Mouse (Mus musculus) megakaryocyte progenitor cell, adult 5-6 weeks (primary cell): ENCODE measurements around the gene March7. TPM values are rescaled to one million over a fixed set of nuclear protein-coding genes. Genes with fewer than 3 reads are reported as not detected.

Experiments
- ATAC-seq: replicated peaks from 2 replicates; pipeline ENCODE4 v1.8.0; 2016; ENCODE audit warnings: mild to moderate bottlenecking, moderate TSS enrichment, inconsistent platforms; ENCODE audit not compliant: poor library complexity
- total RNA-seq, 2 experiments: library from RNA; stranded (forward) in 1 of 2; stranded (reverse) in 1 of 2; fragments of 157-497, 149-512 nt in 1 of 2; fragments of 200-1000 nt in 1 of 2; gene quantifications; 2 replicates each; pipeline versions ENCODE4 v1.2.3 to v1.2.4; 2015 to 2017

March7 gene
- total RNA-seq, 2 experiments from 2014 or later: 55.4 to 73.5 TPM

GRCm38 (mm10) chr2:60283751-60284466 lies 74.2 kb downstream of the March7 start:
- peak; percentile 66 for ATAC-seq

DNA sequence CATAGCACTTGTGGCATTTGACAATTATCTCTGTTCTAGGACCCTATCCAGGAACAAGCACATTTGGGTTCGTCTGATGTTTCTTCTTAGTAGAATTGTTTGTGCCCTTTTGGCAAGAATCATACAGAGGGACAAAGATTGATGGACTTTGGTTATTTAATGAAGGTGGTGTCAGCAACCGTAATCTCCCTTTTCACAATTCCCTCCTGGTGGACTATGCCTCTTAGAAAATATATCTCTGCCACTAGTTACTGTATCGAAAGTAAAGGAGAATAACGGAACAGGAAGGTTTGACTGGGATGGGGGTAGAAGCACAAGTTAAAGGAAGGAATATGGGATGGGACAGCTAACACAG lies 74.8 kb downstream of the March7 start, which contains the start of gene Cd302:
Gene Cd302, minus strand, starts transcription at position 22 of the 355 bp plus-strand sequence.
- no peak for ATAC-seq

DNA sequence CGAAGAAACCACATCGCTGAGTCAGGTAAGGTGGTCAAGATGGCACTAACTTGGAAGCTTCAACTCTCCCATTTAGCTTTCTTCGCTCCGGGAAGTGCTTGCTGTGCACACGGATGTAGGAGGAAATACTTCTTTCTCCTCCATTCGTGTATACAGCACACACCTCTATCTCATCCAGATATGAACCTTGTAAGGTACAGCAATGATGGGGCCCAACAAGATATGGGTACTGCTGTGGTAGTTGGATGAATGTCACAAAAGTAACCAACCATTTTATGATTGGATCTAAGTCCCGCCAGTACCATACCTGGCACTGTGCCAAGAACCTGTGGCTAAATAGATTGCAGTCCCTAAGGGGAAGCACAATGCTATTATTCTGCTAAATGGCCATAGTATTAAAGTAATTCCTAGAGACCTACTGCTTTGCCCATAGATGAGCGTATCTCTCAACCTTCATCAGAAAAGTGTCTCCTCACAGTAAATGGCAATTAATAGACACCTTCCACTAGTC lies 75.5 kb downstream of the March7 start:
- no peak for ATAC-seq

- ATAC-seq: peak; percentile 73
Observed at GRCm38 (mm10) chr2:60288606-60289005, 78.9 kb downstream of the March7 start.

DNA sequence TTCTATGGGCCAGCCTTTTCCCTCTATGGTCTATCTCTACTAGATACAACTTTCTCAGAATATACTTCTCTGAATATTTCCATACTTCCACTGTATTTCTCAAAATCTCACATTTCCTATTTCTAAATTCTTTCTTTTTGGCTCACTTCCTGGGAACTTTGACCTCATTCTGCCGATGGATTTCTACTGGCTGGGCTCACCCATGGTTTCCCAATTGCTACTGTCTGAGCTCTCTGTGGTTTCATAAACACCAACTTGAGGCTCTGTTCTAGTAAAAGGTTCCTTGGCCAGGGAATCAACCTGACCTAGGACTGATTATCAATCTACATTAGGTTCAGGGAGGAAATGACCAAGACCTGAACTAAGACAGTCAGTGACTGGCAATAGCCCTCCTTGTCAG lies 79.8 kb downstream of the March7 start:
- ATAC-seq: no peak

GRCm38 (mm10) chr2:60291381-60291780 lies 81.7 kb downstream of the March7 start:
- ATAC-seq: no peak

DNA sequence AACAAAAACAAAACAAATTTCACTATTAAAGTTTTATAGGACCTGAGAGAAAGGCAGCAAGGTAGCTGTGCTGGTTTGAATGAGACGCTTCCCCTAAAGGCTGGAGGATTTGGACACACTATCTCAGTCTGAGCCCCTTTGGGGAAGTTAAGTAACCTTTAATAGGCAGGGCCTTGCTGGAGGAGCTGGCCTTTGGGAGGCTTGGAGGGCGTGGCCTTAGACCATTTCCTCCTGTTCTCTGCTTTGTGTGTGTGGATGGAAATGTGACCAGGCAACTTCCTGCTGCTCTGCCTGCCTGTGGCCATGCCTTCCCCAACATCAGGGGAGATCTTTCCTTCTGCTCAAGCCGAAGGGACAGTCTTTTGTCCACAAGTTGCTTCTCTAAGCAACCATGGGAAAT lies 88.6 kb downstream of the March7 start:
- peak; percentile 100 for ATAC-seq

GRCm38 (mm10) chr2:60299323-60299722 lies 89.6 kb downstream of the March7 start:
- ATAC-seq: no peak

Other genes with a start within 250 kb of the March7 start
- 59.4 and 70.1 TPM in 2 replicates for gene Baz2b, start within 50 bp of the March7 start, total RNA-seq (2015)
- gene Baz2b, start within 50 bp of the March7 start, total RNA-seq (2017): 95.7 and 107 TPM in 2 replicates
- gene Cd302, start 74.6 kb downstream of the March7 start, total RNA-seq (2015): 3.9 and 4.2 TPM in 2 replicates
- 0.29 and 3.0 TPM in 2 replicates for gene Cd302, start 74.6 kb downstream of the March7 start, total RNA-seq (2017)
- 2.5 and 3.4 TPM in 2 replicates for gene Ly75, start 173.4 kb downstream of the March7 start, total RNA-seq (2015)
- gene Ly75, start 173.4 kb downstream of the March7 start, total RNA-seq (2017): 4.4 and 4.5 TPM in 2 replicates